Mouse (Mus musculus) embryonic fibroblast, embryonic 13.5 days (primary cell): ENCODE measurements around the gene Ntsr1. TPM values are rescaled to one million over a fixed set of nuclear protein-coding genes. Genes with fewer than 3 reads are reported as not detected.
A peak's percentile ranks its signal among the peaks of the same experiment; 100 is the strongest.

Source experiments
- H3K27ac ChIP-seq: 2 replicates; pipeline ENCODE4 v1.5.1; 2012; ENCODE audit warnings: low read length, control low read depth, inconsistent platforms; ENCODE audit not compliant: insufficient read depth
- H3K4me1 ChIP-seq: 2 replicates; pipeline ENCODE4 v1.6.1; 2011; ENCODE audit warnings: low read length; ENCODE audit not compliant: control insufficient read depth, insufficient read depth
- H3K4me3 ChIP-seq: 2 replicates; pipeline ENCODE4 v1.5.1; 2011; ENCODE audit warnings: mild to moderate bottlenecking, control low read depth, low read length; ENCODE audit not compliant: insufficient read depth
- CTCF ChIP-seq: IDR thresholded peaks from 2 replicates; pipeline ENCODE4 v1.5.1; 2011; ENCODE audit warnings: mild to moderate bottlenecking, control low read depth, low read length, moderate library complexity, borderline replicate concordance; ENCODE audit not compliant: insufficient read depth
- POLR2A ChIP-seq: IDR thresholded peaks from 2 replicates; pipeline ENCODE4 v1.6.1; 2011; ENCODE audit warnings: low read depth, mild to moderate bottlenecking, control low read depth, low read length, moderate library complexity
- polyA plus RNA-seq: library from polyadenylated mRNA; stranded (reverse); fragments of >200 nt; gene quantifications from 2 replicates; pipeline ENCODE4 v1.2.4, GENCODE M21; 2011; ENCODE audit warnings: low read depth; ENCODE audit not compliant: missing spikeins, insufficient read length

Gene Ntsr1
- polyA plus RNA-seq, result not detected in 2 replicates

GRCm38 (mm10) chr2:180499741-180500140 lies at the start of gene Ntsr1:
Gene Ntsr1 (plus strand): TSS chr2:180499976.
- Histone ChIP-seq H3K27ac (no peak within 1 kb of the TSS), H3K4me3 (no peak within 1 kb of the TSS), H3K4me1 (no peaks in the 10 kb centered on the region)
- TF ChIP-seq CTCF, result no peak

- TF ChIP-seq POLR2A, result no peak
- no peak for TF ChIP-seq CTCF
- no peak overlapping the region for H3K27ac ChIP-seq
- H3K4me3 ChIP-seq, result no peak overlapping the region
- H3K4me1 ChIP-seq, result no peaks in the 10 kb centered on the region
Observed at GRCm38 (mm10) chr2:180450529-180450928, 49.2 kb upstream of the Ntsr1 start.

DNA sequence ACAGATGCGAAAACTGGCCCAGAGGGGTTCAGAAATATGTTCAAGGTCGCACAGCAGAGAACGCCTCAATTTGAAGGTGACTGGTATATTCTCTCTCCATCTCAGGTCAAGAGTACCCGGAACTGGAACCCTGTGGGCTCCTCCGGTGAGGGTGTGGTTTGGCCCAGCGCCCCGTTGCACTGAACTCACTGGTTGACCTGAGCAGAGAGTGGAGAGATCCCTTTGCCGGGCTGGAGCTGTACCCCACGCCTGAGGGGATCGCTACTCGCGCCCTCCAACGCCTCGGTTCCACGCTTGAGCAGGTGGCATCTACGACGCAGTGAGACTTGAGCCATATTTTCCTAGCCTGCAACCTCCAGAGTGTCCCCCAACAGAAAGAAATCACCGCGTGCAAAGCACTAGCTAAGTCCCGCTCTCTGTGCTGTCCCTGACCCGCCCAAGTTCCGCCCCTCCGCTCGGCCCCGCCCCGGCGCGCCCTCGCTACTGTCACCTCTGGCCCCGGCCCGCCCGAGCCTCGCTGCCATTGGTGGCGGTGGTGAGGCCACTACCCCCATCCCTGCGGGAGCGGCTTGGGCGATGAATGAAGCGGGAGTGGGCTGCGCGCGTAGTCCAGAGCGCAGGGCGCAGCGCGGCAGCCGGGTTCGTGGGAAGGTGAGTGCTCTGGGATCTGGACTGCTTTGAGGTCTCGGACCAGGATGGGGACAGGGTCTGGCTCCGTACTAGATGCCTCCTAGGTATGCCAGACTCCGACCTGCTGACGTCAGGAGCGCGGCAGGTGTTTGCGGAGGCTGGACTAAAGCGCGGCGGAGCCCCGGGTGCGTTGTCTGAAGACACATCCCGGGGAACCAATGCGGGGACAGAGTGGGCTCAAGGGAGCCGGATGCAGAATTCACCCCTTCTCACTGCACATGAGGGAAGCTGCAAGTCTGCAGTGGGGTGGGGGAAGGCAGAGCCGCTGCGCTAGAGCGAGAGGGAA lies 43.8 kb upstream of the Ntsr1 start, which contains the start of gene Slco4a1:
TSS of gene Slco4a1 (plus strand) at position 523 of the 976 bp plus-strand sequence.
- Histone ChIP-seq H3K27ac (no peak within 1 kb of the TSS), H3K4me1 (no peaks in the 10 kb centered on the region), H3K4me3 (peak within 1 kb of the TSS; percentile 37)
- TF ChIP-seq POLR2A, result peak; percentile 76
- no peak for TF ChIP-seq CTCF

- no peaks in the 10 kb centered on the region for H3K4me1 ChIP-seq
- no peak overlapping the region for H3K27ac ChIP-seq
- peak overlapping the region; percentile 37 for H3K4me3 ChIP-seq
- TF ChIP-seq POLR2A (no peak), CTCF (no peak)
Observed at GRCm38 (mm10) chr2:180456705-180457104, 43.1 kb upstream of the Ntsr1 start.

DNA sequence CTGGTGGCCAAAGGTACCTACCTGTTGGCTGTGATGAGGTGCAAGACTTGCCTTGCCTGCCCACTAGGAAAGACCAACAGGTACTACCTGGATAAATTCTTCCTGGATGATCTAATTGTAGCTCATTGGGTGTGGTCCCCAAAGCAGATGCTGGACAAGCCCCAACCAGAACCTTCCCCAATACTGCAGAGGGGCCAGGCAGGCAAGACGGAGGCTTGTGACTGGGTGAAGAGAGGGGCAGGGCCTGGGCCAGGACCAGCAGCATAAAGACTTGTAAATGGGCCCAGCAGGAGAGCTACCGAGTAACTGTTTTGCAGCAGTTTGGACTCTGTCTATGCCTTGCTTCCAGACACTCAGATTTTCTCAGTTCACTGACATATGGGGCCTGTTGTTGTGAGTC lies 42.1 kb upstream of the Ntsr1 start:
- no peak overlapping the region for H3K4me3 ChIP-seq
- H3K4me1 ChIP-seq, result no peaks in the 10 kb centered on the region
- H3K27ac ChIP-seq, result no peak overlapping the region
- TF ChIP-seq CTCF, result no peak
- no peak for TF ChIP-seq POLR2A

DNA sequence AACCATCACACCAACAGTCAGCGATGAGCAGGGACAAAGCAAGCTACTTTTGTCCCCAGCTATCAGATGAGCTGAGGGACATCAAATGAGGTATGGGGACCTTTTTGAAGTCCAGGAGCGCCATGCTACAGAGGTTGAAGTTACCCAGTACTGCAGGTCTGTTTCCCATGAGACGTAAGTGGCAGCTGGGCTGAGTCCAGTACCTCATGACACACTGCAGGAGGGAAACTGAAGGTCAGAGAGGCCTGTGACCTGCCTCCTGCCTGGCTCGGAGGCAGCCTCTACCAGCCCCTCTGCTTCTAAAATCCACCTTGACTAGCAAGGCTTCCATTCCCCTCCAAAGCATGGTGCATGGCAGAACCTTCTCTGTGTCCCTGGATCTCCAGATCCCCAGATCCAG lies 40.3 kb upstream of the Ntsr1 start:
- no peak for TF ChIP-seq POLR2A
- TF ChIP-seq CTCF, result no peak
- Histone ChIP-seq H3K27ac (no peak overlapping the region), H3K4me3 (no peak overlapping the region), H3K4me1 (no peaks in the 10 kb centered on the region)

GRCm38 (mm10) chr2:180460801-180461200 lies 39.0 kb upstream of the Ntsr1 start:
- no peak for TF ChIP-seq CTCF
- TF ChIP-seq POLR2A, result no peak
- H3K27ac ChIP-seq, result no peak overlapping the region
- H3K4me3 ChIP-seq, result no peak overlapping the region
- H3K4me1 ChIP-seq, result no peaks in the 10 kb centered on the region

DNA sequence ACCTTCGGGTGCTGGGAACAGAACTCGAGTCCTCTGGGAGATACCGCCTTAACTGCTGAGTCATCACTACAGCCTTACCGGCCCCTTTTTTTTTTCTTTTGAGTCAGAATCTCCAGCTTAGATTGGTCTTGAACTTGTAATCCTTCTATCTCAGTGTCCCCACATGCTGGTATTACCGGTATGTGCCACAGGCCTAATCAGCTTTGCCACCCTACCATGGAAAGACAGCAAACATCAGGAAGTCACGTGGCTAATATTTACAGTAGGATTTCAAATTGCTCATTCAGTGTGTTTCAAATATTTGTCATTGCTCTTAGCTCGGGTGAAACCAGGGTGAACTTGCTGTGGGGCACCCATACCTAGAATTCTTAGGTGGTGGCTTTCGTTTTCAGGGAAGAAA lies 37.2 kb upstream of the Ntsr1 start:
- TF ChIP-seq CTCF (no peak), POLR2A (no peak)
- Histone ChIP-seq H3K4me3 (no peak overlapping the region), H3K4me1 (no peaks in the 10 kb centered on the region), H3K27ac (no peak overlapping the region)

DNA sequence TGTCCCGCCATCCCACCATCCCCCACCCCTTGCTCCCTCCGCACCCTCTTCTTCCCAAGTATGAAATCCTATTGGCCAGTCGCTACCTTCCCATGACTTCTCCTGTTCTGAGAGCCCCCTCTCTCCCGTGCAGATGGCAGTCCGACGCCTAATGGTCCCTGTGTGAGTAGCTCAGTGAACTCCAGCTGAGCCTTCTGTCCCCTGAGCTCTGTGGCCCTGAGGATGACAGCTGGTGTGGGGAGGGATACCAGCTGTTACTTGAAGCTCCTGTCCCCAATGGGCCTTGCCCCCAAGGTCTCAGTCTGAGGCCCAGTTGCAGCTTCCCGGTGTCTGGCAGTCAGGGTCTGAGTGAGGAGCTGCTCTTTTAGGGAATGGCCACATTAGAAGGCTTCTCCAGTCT lies 33.3 kb upstream of the Ntsr1 start:
- Histone ChIP-seq H3K27ac (no peak overlapping the region), H3K4me1 (no peaks in the 10 kb centered on the region), H3K4me3 (no peak overlapping the region)
- TF ChIP-seq POLR2A (no peak), CTCF (no peak)

- TF ChIP-seq CTCF (no peak), POLR2A (no peak)
- no peak overlapping the region for H3K4me3 ChIP-seq
- no peak overlapping the region for H3K27ac ChIP-seq
- no peaks in the 10 kb centered on the region for H3K4me1 ChIP-seq
Observed at GRCm38 (mm10) chr2:180468871-180469270, 30.9 kb upstream of the Ntsr1 start.
